In genomic region chr10:42464224-42464623, GRCm38 (mm10) we compare ENCODE assay signal across 8 mouse cellular contexts. TPM values are rescaled to one million over a fixed set of nuclear protein-coding genes. Genes with fewer than 3 reads are reported as not detected.
DNase-seq lines count a peak whose midpoint lies in the region; ATAC-seq lines count a peak whose summit lies in the region.

No protein-coding gene starts in this region.

- intact Hi-C loops in heart, postnatal 36 days (cut with DNase I): no loop called here

- no peaks in the 10 kb centered on the region for H3K9me3 ChIP-seq in lung, embryonic 16.5 days (ENCODE audit: control insufficient read depth, low read length)

- WGBS in lung, embryonic 16.5 days: 17% methylated on average over 5 of the region's 5 CpGs

- H3K4me2 ChIP-seq in lung, embryonic 16.5 days (ENCODE audit: low read depth, low read length): no peak overlapping the region

- H3K9ac ChIP-seq in lung, embryonic 16.5 days (ENCODE audit: low read length): peak overlapping the region; percentile 41; the same call in 1 of the 2 replicates

- H3K4me3 ChIP-seq in lung, embryonic 16.5 days (ENCODE audit: low read length): no peak overlapping the region

- no peaks in the 10 kb centered on the region for H3K36me3 ChIP-seq in lung, embryonic 16.5 days (ENCODE audit: control insufficient read depth, insufficient read depth, low read length)

- peak overlapping the region; percentile 83 for H3K27ac ChIP-seq in lung, embryonic 16.5 days (ENCODE audit: low read length)

- no peaks in the 10 kb centered on the region for H3K27me3 ChIP-seq in lung, embryonic 16.5 days (ENCODE audit: control insufficient read depth, insufficient read depth, low read depth, low read length)

- peaks cover 6% of the 10 kb centered on the region; the same call in 1 of the 2 replicates for H3K4me1 ChIP-seq in lung, embryonic 16.5 days (replicated peaks; ENCODE audit: control insufficient read depth, insufficient read depth, low read length)

- peak; percentile 90 for ATAC-seq in lung, embryonic 16.5 days (ENCODE audit: low read depth)

- peak; percentile 30 to 68 for DNase-seq in adrenal gland, adult (ENCODE audit: inconsistent age in 2 of 2, low spot score in 1 of 2)
- no peak for DNase-seq in adrenal gland, postnatal 25 days
- peak; percentile 65 for DNase-seq in embryo, embryonic 10 days (ENCODE audit: low spot score)
- peak; percentile 26 to 36 for DNase-seq in heart, postnatal 36 days
- DNase-seq in cerebellum, postnatal 4 days (ENCODE audit: low spot score in 2 of 2): no peak
- no peak for DNase-seq in retina, postnatal 1 day
- no peak for DNase-seq in left cerebral cortex, adult 11 months (ENCODE audit: low spot score)

RNA-seq across cellular contexts. Expression of gene Afg1l, which starts 14.1 kb away (rescaled TPM):
- 18.5 and 19.6 TPM in 2 replicates for total RNA-seq in adrenal gland, postnatal 25 days (2021)
- 10 to 100 TPM; 30.9 to 37.7 TPM for total RNA-seq in heart, postnatal 36 days (2021)
- polyA plus RNA-seq in lung, embryonic 16.5 days (2015; fragmentation: Nextera tagmentation; extraction: Ambion mirVana): 9.6 and 12.3 TPM in 2 replicates

RNA-seq across cellular contexts. Expression of gene Snx3, which starts 37.6 kb away (rescaled TPM):
- total RNA-seq in adrenal gland, postnatal 25 days (2021): 212 and 272 TPM in 2 replicates
- 100 to 1,000 TPM; 170 to 173 TPM for total RNA-seq in heart, postnatal 36 days (2021)
- polyA plus RNA-seq in lung, embryonic 16.5 days (2015; fragmentation: Nextera tagmentation; extraction: Ambion mirVana): 394 and 405 TPM in 2 replicates

Comparison
In these comparisons a context has a peak if more than half of its experiments do, and no peak if none do; other contexts are left out.
1. DNase-seq: peak in adrenal gland, adult (2 of 2), embryo, embryonic 10 days (single experiment) and heart, postnatal 36 days (2 of 2); none in adrenal gland, postnatal 25 days (single experiment), cerebellum, postnatal 4 days (0 of 2), retina, postnatal 1 day (single experiment) and left cerebral cortex, adult 11 months (single experiment).